Mouse (Mus musculus): ENCODE results near the gene Armc2.

Armc2 gene

DNA sequence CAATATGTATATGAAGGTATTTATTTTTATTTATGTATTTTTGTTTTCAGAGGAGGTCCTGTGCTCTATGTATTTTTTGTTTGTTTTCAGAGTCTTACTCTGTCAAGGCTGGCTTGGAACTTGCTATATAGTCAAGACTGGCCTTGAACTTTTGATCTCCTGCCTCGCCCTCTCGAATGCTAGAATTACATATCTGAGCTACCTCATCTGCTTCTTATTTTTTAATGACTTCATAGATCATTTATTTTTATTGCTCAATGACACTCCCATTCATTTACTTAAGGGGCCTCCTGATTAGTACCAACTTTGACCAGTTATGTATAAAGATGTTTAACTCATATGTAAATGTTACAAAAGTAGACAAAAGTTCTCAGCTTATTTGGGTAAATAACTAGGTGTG lies 121.4 kb downstream of the Armc2 start:
- DNase-seq: no peak

DNA sequence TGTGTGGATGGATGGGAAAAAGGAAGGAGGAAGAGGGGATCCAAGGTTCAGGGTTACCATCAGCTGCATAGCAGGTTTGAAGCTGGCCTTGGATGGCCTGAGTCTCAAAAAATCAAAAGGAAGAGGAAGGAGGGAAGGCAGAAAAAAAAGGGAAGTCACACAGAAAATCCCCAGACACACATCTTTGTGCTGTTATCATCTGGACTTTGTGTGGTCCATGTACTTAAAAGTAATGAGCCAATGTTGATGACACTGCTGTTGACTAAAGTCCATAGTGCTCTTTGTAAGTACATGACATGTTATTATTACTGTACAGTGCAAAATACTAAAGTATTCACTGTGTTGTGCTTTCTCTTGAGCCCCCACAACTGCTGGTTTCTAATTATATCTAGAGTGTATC lies 121.8 kb downstream of the Armc2 start:
- no peak for DNase-seq

- peak; percentile 41 for DNase-seq
Measured at GRCm38 (mm10) chr10:41893433-41894411, 124.5 kb downstream of the Armc2 start.

DNA sequence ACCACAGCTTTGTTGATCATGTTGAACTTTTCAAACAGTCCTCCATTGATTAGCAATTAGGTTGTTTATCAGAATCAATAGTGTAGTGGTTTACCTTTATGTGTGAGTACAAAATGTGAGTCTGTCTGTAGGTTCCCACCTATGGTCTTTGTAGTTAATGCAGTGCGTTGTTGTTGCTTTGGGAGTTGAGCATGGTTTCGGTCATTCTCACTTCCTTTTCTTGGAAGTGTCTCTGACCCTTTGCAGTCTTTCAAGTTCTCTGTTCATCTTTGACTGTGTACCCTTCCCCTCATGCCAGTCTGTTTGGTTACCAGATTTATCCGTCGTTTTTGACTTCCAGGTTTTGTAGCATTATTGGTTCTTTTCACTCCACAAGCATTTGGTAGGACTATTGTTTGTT lies 126.9 kb downstream of the Armc2 start:
- no peak for DNase-seq

GRCm38 (mm10) chr10:41890537-41890936 lies 127.7 kb downstream of the Armc2 start:
- no peak for DNase-seq

GRCm38 (mm10) chr10:41889566-41889965 lies 128.7 kb downstream of the Armc2 start:
- no peak for DNase-seq

GRCm38 (mm10) chr10:41888365-41888941 lies 129.8 kb downstream of the Armc2 start:
- DNase-seq: no peak

DNA sequence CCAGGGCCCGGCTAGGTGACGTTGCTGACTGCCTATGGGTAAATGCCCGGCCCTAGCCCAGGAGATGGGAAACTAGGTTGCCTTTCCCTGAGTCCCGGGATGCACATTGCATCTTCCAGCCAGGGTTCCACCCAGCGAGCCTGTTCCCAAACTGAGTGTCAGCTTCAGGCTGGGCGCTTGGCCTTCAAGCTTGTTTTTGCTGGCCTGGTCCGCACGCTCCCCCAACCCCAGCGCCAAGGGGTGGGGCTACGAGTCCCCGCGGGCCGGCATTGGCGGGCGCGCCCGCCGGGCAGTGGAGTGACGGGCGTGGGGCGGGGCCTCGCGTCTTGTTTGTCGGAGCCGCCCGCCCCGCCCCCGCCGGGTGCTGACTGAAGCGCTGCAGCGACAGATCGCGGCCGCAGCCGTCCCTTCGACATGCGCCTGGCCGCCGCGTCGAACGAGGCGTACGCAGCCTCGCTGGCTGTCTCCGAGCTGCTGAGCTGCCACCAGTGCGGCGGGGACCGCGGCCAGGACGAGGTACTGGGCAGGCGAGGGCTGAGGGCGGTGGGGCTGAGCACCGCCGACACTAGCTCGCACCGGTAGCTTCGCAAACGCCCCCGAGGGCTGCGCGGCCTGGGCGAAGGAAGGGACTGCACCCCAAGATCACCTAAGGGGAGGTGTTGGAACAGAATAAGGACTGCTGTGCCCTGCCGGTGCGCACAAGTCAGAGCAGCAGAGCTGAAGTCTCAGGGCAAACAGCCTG lies 131.0 kb downstream of the Armc2 start:
- peak; percentile 95 for DNase-seq

DNA sequence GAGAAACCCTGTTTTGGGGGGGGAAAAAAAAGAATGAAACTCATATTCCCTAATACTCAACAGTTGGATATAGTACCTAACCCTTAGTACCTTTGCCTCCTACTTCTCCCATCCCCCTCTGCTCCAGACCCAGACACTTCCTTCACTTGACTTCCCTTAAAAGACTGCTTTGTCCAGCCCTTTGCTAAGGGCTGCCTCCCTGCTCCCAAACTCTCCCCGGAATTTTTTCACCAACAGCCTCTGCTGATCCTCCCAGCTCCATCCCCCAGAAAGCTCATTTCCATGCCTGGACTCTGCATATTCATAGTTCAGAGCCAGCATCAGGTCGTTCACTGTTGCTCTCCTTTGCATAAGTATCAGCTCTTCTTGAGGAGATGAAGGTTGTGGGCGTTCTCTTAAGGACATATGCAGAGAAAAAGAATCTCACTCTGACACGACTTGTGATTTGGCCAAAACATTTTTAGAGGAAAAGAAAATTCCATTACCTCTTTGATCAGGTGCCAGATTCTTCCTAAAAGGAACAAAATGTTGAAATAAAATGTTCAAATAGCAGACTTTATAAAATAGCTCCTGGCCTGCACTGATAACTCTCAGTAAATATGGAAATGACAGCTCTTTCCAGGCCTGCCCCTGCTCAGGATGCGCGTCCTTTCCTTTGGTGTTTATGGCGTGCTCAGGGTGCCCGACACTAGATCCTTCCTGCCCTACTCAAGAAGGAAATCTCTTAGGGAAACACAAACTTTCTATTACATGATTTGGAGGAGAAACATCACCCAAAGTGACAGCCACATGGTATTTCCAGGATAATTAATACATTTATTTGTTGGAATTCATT lies 134.3 kb downstream of the Armc2 start:
- DNase-seq: no peak

DNA sequence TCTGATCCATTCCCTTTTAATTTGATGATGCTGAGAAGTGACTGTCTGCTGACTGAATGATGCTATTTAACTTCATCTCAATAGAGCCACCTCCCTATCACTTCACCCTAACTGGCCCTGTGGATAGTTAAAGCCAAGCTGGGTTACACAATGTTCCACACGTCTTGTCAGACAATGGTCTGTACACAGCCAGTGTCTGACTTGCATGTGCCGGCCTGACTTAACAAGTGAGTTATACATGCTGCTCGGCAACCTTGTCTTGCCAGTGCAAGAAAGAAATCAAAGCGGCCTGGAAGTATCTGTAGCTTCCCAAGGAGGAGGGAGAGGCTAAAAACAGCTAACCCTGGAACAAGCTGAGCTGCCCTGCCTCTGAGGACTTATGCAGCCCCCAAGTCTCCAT lies 136.8 kb downstream of the Armc2 start:
- no peak for DNase-seq

DNA sequence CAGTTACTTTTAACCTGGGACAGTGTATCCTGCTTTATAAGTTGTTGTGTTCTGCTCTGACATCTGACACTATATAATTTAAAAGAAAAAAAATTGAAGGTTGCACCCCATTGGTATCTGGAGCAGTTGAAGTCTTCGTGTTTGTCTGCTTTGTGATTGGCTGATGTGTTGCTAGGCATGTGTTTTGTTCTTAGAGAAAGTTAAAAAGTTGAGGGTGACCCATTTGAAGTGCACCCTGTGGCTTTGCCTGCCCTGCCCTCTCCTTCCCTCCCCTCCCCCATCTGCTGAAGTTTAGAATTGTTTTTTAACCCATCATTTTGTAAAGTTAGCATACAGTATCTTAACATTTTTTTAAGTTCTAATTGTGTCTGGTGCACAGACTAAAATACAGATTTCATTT lies 137.5 kb downstream of the Armc2 start:
- no peak for DNase-seq

GRCm38 (mm10) chr10:41880206-41880605 lies 138.0 kb downstream of the Armc2 start:
- DNase-seq: no peak

- no peak for DNase-seq
Measured at GRCm38 (mm10) chr10:41879675-41880074, 138.6 kb downstream of the Armc2 start.

DNA sequence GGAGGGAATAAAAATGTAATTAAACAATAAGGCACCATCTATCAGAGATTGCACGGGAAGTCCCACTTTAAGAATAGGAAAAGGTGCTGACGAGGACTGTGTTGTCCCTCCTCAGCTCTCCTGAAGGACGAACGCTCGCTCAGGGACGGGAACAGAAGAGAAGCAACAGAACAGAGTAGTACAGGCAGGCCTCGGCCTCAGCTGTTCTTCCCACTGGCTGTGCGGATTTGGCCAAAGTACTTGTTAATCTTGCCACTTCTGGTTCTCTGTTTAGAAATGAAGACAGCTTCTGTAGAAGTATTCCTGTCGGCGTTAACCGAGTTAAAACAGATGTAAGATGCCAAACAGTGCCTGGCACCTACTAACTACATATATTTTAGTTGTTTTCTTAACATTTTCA lies 139.9 kb downstream of the Armc2 start:
- no peak for DNase-seq

- no peak for DNase-seq
Measured at GRCm38 (mm10) chr10:41875624-41876023, 142.6 kb downstream of the Armc2 start.

- no peak for DNase-seq
Measured at GRCm38 (mm10) chr10:41871564-41871963, 146.7 kb downstream of the Armc2 start.

GRCm38 (mm10) chr10:41870101-41870500 lies 148.1 kb downstream of the Armc2 start:
- DNase-seq: no peak

- no peak for DNase-seq
Measured at GRCm38 (mm10) chr10:41867956-41868355, 150.3 kb downstream of the Armc2 start.

DNA sequence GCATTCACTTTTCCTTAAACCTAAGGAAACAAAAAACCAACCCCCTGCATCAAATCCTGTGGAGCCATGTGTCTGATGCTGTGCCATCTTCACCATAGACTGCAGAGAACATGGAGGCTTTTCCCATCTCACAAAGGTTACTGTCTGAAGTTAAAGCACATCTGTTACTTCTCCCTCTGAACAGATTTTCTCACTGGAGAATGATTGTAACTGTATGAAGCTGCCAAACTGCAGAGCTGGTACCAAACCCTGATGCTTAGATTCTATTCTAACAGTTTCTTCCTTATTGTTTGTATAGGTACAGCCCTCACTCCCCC lies 151.4 kb downstream of the Armc2 start:
- peak; percentile 27 for DNase-seq

DNA sequence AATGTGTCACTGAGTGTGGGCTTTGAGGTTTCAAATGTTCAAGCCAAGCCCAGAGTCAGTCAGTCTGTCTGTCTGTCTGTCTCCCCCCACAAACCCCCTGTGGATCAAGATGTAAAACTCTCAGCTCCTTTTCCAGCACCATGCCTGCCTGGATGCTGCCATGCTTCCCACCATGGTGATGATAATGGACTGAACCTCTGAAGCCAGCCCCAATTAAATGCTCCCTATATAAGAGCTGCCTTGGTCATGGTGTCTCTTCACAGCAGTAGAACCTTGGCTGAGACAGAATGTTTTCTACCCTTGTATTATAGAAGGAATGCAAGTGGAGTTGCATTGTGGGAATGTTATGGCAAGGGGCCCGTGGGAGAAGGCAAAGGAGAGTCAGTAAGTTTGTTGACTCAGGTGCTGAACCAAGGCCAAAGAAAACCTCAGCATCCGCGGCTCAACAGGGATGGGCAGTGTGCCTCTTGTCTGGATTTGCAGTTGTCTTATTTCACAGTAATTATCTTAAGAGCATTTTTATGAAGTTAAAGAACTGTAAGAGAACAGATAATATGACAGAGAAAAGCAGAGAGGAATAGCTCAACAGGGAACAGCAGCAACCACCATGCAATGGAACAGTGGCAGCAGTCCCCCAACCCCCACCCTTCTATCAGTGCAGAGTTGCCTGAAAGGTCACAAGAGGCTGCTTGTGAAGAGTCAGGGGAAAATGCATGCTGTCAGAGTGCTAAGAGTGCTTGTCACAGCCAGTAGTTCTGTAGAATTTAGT lies 152.0 kb downstream of the Armc2 start:
- DNase-seq: no peak

All from layer of hippocampus, adult 9-11 months (tissue).